Mouse (Mus musculus) T-cell, adult 66 days (primary cell): ENCODE results near the gene Ccdc47. TPM values are rescaled to one million over a fixed set of nuclear protein-coding genes. Genes with fewer than 3 reads are reported as not detected.

Experiments
- total RNA-seq, 2 experiments: library from RNA; stranded (reverse); gene quantifications; 3 replicates in 1 of 2; 4 replicates in 1 of 2; pipeline ENCODE4 v1.2.4; 2023

Gene Ccdc47
- total RNA-seq = 10 to 100 TPM; 45.3 to 52.9 TPM

DNA sequence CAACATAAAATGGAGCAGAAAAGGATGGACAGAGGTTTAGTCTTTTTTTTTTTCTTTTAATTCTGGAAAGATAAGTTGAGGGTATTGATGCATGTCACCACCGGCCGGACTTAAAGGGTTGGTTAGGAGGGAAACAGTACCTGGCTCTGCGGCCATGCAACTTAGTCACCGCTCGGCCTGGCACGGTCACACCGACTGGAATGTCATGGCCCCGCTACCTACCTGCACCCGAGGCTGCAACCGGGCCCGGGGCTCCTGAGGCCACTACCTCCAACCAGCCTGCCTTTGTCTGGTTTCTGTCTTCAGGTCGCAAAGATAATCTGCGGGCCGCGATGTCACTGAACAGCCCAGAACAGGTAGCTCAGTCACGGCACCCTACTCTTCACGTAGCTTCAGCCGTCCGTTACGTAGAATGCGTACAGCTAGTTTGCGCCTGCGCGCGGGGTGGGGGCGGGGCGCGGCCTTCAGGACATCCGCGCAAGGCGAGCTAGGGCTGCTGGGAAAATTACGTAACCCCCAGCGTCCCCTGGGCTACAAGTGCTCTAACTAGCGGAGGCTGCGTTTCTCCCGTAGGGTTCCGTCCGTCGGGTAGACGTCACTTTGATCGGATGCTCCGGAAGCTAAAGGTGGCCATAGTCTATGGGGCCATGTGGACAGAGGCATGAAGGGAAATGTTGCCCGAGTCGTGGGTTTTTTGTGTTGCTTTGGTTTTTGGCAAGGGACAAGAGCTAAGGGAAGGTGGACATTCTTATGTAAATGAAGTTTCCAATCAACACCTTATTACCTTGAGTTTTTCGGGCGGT lies at the start of gene Ccdc47:
Gene Ccdc47 (minus strand): TSS at position 418 of the 803 bp plus-strand sequence.

DNA sequence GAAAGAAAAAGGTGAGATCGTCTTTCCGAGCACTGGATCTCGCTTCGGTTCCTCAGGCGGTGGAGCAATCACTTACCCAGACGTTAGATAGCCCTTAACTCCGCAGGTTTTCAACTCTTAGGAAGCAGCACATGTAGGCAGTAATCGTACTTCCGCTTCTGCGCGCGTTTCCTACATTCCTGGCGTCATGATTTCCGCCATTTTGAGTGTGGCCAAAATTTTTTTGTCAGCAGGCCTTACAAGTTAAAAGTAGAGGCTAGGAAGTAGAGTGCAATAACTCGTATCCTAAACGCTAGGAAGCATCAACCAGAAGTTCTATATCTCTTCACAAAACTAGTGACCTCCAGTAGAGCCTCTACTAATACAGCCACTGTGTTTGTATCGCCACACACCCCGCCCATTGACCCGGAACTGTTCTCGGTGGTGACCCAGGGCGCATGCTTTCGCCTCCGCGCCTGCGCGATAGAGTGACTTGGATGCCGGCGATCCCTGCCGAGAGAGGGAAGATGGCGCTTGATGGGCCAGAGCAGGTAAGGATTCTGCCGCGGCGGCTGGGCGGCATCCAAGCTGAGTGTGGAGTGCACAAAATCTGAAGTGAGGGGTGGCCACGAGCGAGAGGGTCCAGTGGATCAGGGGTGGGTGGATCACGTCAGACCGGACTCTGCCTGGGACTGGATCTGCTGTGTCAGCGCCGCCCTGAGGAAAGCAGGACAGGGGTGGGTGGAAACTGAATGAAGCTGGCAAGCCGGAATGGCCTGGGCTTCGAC lies 39.7 kb upstream of the Ccdc47 start, which contains the start of the genes Ftsj3 and Psmc5:
Gene Ftsj3 (minus strand): TSS at position 395 of the 767 bp plus-strand sequence.
Gene Psmc5 (plus strand): TSS at position 470 of the 767 bp plus-strand sequence.

DNA sequence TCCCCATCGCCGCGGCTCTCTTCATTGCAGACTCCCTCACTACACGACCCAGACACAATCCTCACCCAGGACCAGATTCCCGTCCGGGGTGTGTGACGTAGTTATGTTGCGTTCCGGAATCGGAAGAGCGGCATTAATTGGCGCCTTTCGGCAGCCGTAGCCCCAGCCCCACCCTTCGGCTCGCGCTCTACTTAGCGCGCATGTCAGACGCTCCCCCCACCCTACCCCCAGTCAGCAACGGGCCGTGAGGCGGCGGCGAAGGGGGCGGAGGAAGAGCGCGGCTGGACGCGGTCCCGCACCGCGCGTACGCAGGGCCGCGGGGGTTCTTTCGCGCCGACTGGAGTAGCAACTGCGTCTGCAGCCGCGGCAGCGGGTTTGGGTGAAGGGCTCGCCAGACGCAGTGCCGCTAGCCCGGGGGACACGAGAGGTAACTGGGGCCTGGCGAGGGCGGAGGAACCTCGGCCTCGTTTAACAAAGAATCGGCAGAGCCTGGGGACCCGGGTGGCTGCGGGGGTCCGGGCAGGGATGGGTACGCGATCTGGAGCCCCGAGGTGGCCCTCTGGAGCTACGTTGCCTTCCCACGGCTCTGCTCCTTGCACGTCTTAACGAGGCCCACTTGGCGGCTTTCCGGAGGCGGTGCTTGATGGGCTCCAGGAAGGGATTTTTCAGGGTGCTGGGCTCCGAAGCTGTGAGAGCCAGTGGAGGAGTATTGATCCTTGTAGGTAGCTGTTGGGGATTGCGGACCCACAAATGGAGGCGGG lies 766 bp upstream of the Ccdc47 start, which contains the start of gene Ddx42:
Gene Ddx42 (plus strand): TSS at position 197 of the 761 bp plus-strand sequence.

DNA sequence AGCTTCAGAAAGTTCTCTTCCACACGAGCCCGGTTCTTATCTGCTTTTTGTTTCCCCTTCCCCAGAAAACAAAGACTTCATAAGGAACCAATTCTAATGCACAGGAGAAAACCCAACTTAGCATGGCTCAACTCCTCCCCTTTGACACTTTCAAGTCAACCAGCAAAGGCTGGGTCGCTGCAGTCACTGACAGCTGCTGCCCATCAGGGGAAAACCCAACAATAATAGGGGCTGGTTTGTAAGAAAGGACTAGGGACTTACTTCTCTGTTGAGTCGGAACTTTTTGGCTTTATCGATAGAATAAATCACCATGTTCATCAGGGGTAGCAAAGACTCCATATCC lies 14.1 kb downstream of the Ccdc47 start, which contains the start of gene Strada:
Gene Strada (minus strand): TSS at position 46 of the 343 bp plus-strand sequence.

DNA sequence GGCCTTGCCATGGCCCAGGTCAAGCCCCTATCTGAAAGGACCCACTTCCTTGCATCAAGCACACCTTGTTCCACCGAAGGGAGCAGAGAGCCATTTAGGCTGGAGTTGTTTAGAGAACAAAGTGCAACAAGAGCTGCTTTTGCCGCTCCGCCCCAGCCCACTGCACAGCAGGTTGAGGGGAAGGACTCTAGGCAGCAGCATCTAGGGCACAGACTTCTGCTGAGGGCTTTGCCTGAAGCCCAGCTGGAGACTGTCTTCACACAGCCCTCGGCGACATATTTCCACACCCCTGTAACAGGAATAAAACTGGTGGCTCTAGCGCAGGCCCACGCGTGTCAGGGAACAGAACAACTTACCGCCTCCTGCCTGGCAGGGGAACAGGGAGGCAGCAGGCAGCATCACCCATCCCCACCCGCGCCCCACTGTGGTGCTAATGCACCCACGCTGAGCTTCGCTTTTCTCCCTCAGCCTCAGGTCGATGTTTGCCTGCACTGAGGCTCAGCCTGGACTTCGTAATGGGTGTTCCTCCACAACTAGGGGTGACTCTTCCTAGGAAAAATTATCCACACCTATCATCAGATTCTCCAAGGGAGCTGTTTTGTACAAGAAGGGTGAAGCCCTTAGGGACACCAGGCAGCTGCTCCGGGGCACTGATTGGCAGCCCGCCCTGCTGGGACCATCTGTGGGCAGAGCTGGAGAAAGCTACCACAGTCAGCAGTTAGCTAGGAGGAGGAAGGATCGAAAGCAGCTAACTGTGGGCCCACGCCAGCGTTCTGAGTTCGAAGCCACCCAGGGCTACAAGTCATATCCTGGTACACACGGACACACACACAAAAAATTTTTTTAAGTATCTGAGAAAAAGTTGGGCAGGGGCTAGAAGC lies 55.1 kb downstream of the Ccdc47 start, which contains the start of the genes Gm10840 and Limd2:
Gene Gm10840 (plus strand): TSS at position 10 of the 881 bp plus-strand sequence.
Gene Limd2 (minus strand): TSS at position 20 of the 881 bp plus-strand sequence.

Other genes with a start within 250 kb of the Ccdc47 start
- gene Ace, start 248.4 kb downstream of the Ccdc47 start, total RNA-seq = not detected
- gene Ace3, start 221.7 kb downstream of the Ccdc47 start, total RNA-seq = not detected
- gene Kcnh6, start 208.2 kb downstream of the Ccdc47 start, total RNA-seq = under 1 TPM; 0.38 to 0.86 TPM
- gene Dcaf7, start 179.5 kb downstream of the Ccdc47 start, total RNA-seq = 10 to 100 TPM; 68.4 to 77.4 TPM
- gene Taco1, start 150.3 kb downstream of the Ccdc47 start, total RNA-seq = 1 to 10 TPM; 7.5 to 8.9 TPM
- gene Map3k3, start 131.7 kb downstream of the Ccdc47 start, total RNA-seq = 100 to 1,000 TPM; 162 to 175 TPM
- gene Gm10840, start 55.5 kb downstream of the Ccdc47 start, total RNA-seq = 10 to 100 TPM; 18.0 to 22.1 TPM
- gene Limd2, start 55.5 kb downstream of the Ccdc47 start, total RNA-seq = 100 to 1,000 TPM; 806 to 815 TPM
- 10 to 100 TPM; 26.8 to 30.0 TPM for gene Strada, start 14.2 kb downstream of the Ccdc47 start, total RNA-seq
- gene Ddx42, start 582 bp upstream of the Ccdc47 start, total RNA-seq = 10 to 100 TPM; 66.9 to 80.2 TPM
- gene Ftsj3, start 39.7 kb upstream of the Ccdc47 start, total RNA-seq = 100 to 1,000 TPM; 103 TPM
- 10 to 100 TPM; 52.2 to 59.5 TPM for gene Psmc5, start 39.8 kb upstream of the Ccdc47 start, total RNA-seq
- gene Smarcd2, start 56.6 kb upstream of the Ccdc47 start, total RNA-seq = 100 to 1,000 TPM; 110 to 113 TPM
- gene Tcam1, start 60.3 kb upstream of the Ccdc47 start, total RNA-seq = under 1 TPM; 0.26 to 0.36 TPM
- not detected for gene Gh, start 85.5 kb upstream of the Ccdc47 start, total RNA-seq
- 10 to 100 TPM in 1 of 2 experiments, 1 to 10 TPM in 1; 4.0 to 11.3 TPM for gene Cd79b, start 98.4 kb upstream of the Ccdc47 start, total RNA-seq
- under 1 TPM; 0.12 to 0.77 TPM for gene Scn4a, start 136.9 kb upstream of the Ccdc47 start, total RNA-seq
- gene Prr29, start 149.1 kb upstream of the Ccdc47 start, total RNA-seq = under 1 TPM; 0.76 to 0.80 TPM
- gene Icam2, start 171.7 kb upstream of the Ccdc47 start, total RNA-seq = 10 to 100 TPM; 58.5 to 71.3 TPM